Mouse (Mus musculus) olfactory bulb, adult 2 months (tissue): Measurements from ENCODE around the gene Dusp12. TPM values are rescaled to one million over a fixed set of nuclear protein-coding genes. Genes with fewer than 3 reads are reported as not detected.
A peak's percentile ranks its signal among the peaks of the same experiment; 100 is the strongest.

Source experiments
- H3K27ac ChIP-seq: fragments of 200-500 bp; 2 replicates; pipeline ENCODE4 v1.5.1; 2012; ENCODE audit warnings: low read depth, low read length; ENCODE audit not compliant: insufficient read depth
- H3K4me1 ChIP-seq: fragments of 200-500 bp; 2 replicates; pipeline ENCODE4 v1.6.1; 2012; ENCODE audit warnings: low read length; ENCODE audit not compliant: control insufficient read depth, insufficient read depth
- H3K4me3 ChIP-seq: fragments of 200-500 bp; 2 replicates; pipeline ENCODE4 v1.5.1; 2012; ENCODE audit warnings: mild to moderate bottlenecking, low read depth, low read length, moderate library complexity; ENCODE audit not compliant: insufficient read depth
- CTCF ChIP-seq: fragments of 200-500 bp; IDR thresholded peaks from 2 replicates; pipeline ENCODE4 v1.5.1; 2012; ENCODE audit warnings: low read depth, mild to moderate bottlenecking, low read length, moderate library complexity; ENCODE audit not compliant: insufficient read depth
- POLR2A ChIP-seq: fragments of 200-500 bp; IDR thresholded peaks from 2 replicates; pipeline ENCODE4 v1.6.1; 2012; ENCODE audit warnings: mild to moderate bottlenecking, low read depth, low read length, moderate library complexity; ENCODE audit not compliant: insufficient read depth
- WGBS: fragments of 180-500 bp; shearing (Covaris S2); methylation state at CpG from one replicate; pipeline ENCODE4 v1.1.7; 2018; 5-methylcytosine and 5-hydroxymethylcytosine counted together
- polyA plus RNA-seq: library from polyadenylated mRNA; stranded (reverse); fragments of >200 nt; gene quantifications from 2 replicates; pipeline ENCODE4 v1.2.4, GENCODE M21; 2012; ENCODE audit warnings: low replicate concordance; ENCODE audit not compliant: missing spikeins, insufficient read depth, insufficient read length

Dusp12 gene
- polyA plus RNA-seq: not detected in 2 replicates

- H3K4me1 ChIP-seq: peaks cover 4% of the 10 kb centered on the region; the same call in 1 of the 2 replicates
- TF ChIP-seq CTCF (peak; percentile 53), POLR2A (0 out of 2 replicates have a peak, but pooled peaks have one; percentile 23)
- WGBS: under 1% methylated on average over 46 of the region's 46 CpGs
- no peak within 1 kb of the TSS for H3K27ac ChIP-seq
- peak within 1 kb of the TSS; percentile 60 for H3K4me3 ChIP-seq
These were observed at the start of gene Dusp12, which contains the start of gene Gm26620 for GRCm38 (mm10) chr1:170884978-170885561. Dusp12 (minus strand) TSS chr1:170885540. Gm26620 (plus strand) TSS chr1:170885065.

GRCm38 (mm10) chr1:170934383-170934782 is 49.0 kb upstream of the Dusp12 start:
- WGBS: 80% methylated on average over 2 of the region's 2 CpGs

GRCm38 (mm10) chr1:170933940-170934339 is 48.6 kb upstream of the Dusp12 start:
- Histone ChIP-seq H3K27ac (no peak overlapping the region), H3K4me3 (no peak overlapping the region), H3K4me1 (no peaks in the 10 kb centered on the region)
- WGBS: 85% methylated on average over 1 of the region's 1 CpGs
- TF ChIP-seq POLR2A (no peak), CTCF (no peak)

More at GRCm38 (mm10) chr1:170934383-170934782, 49.0 kb upstream of the Dusp12 start:
- H3K27ac ChIP-seq: no peak overlapping the region
- no peak overlapping the region for H3K4me3 ChIP-seq
- TF ChIP-seq POLR2A: no peak
- no peak for TF ChIP-seq CTCF
- no peaks in the 10 kb centered on the region for H3K4me1 ChIP-seq

GRCm38 (mm10) chr1:170933386-170933920 is 48.1 kb upstream of the Dusp12 start:
- H3K4me3 ChIP-seq: no peak overlapping the region
- H3K4me1 ChIP-seq: no peaks in the 10 kb centered on the region
- no peak for TF ChIP-seq POLR2A
- TF ChIP-seq CTCF: no peak
- 69% methylated on average over 6 of the region's 6 CpGs for WGBS
- H3K27ac ChIP-seq: no peak overlapping the region

GRCm38 (mm10) chr1:170932043-170932442 is 46.7 kb upstream of the Dusp12 start:
- H3K4me1 ChIP-seq: no peaks in the 10 kb centered on the region
- no peak overlapping the region for H3K27ac ChIP-seq
- WGBS: 82% methylated on average over 3 of the region's 3 CpGs
- no peak for TF ChIP-seq POLR2A
- TF ChIP-seq CTCF: no peak
- H3K4me3 ChIP-seq: no peak overlapping the region

- TF ChIP-seq CTCF (no peak), POLR2A (no peak)
- 89% methylated on average over 4 of the region's 4 CpGs for whole genome bisulfite sequencing
- H3K4me3 ChIP-seq: no peak overlapping the region
- no peaks in the 10 kb centered on the region for H3K4me1 ChIP-seq
- no peak overlapping the region for H3K27ac ChIP-seq
These were observed 43.9 kb upstream of the Dusp12 start for GRCm38 (mm10) chr1:170929245-170929644.

- TF ChIP-seq POLR2A (no peak), CTCF (no peak)
- no peak overlapping the region for H3K27ac ChIP-seq
- H3K4me3 ChIP-seq: no peak overlapping the region
- 51% methylated on average over 2 of the region's 2 CpGs for WGBS
- no peaks in the 10 kb centered on the region for H3K4me1 ChIP-seq
These were observed 43.1 kb upstream of the Dusp12 start for GRCm38 (mm10) chr1:170928467-170928866.

GRCm38 (mm10) chr1:170927378-170927777 is 42.0 kb upstream of the Dusp12 start, which contains the start of gene Fcrla:
Fcrla (minus strand) TSS chr1:170927583.
- 90% methylated on average over 3 of the region's 3 CpGs for WGBS
- H3K27ac ChIP-seq: no peak within 1 kb of the TSS
- no peak for TF ChIP-seq POLR2A
- TF ChIP-seq CTCF: no peak
- H3K4me3 ChIP-seq: no peak within 1 kb of the TSS
- no peaks in the 10 kb centered on the region for H3K4me1 ChIP-seq

GRCm38 (mm10) chr1:170926941-170927340 is 41.6 kb upstream of the Dusp12 start:
- TF ChIP-seq CTCF: no peak
- TF ChIP-seq POLR2A: no peak
- H3K4me3 ChIP-seq: no peak overlapping the region
- 56% methylated on average over 6 of the region's 6 CpGs for WGBS
- H3K4me1 ChIP-seq: no peaks in the 10 kb centered on the region
- no peak overlapping the region for H3K27ac ChIP-seq
